Mouse (Mus musculus) c-Kit-positive CD71-positive TER-119-positive erythroid progenitor cells, embryonic 14.5 days (primary cell): ENCODE measurements at regions not wholly inside any gene's neighbourhood (a gene's known extent, or its start where the extent isn't known, plus 50 kb on each side); places are given as distances from the start of the nearest gene placed in this dataset.

Experiments used
- DNase-seq: peaks from one replicate; pipeline ENCODE4 v3.0.0-alpha.2; 2013; ENCODE audit warnings: low spot score

DNA sequence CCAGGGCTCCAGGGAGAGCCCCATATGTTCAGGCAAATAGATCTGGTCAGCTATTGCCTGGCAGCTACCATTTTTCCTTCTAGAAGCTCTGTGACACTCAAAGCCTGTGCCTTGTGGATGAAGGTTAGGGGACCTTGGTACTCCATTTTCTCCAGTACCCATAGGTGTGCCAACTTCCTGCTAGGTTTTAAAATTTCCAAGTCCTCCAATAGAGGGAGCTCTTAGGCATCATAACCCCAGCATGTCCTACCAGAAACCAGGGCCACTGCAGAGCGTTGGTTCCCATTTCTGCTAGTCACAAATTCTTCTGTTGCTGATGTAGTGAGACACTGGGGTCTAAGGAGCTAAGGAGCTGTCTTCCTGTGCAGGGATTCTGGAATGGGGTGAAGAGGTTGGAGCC lies 165.3 kb upstream of the Glra1 start:
- no peak for DNase-seq

DNA sequence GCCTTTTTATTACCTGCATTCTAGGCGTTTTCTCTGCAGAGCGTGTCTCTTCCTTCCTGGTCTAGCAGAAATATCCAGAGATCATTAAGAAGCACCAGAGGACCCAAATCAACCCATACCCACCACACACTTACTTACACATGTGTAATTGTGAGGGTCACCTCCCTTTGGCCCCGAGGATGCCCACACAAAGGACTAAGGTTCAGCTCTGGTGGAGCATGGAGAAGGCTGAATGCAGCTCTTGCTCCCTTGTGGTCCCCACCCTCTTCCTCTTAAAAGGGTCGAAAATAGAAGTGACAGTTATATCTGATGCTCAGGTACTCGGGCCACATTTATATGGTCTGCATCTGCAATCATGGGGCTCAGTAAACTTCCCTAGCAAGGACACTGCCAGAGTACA lies 164.5 kb upstream of the Glra1 start:
- DNase-seq, result no peak

DNA sequence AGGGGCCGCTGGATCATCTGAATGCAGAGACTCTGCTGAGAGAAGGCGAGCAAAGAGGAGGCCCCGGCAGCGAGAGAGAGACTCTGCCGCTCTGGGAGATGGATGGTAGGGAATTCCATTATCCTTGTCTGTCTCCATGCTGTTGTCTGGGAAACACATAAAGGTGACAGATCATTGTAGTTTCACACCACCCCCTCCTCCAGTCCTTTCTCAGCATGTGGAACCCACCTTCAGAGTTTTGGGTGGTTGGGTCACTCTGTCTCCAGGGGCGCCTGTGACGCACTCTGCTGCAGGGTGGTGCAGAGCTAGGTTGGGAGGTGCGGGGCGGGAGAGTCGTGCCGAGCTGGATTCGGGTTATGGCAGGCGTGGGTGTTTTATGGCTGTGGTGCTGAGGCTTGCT lies 164.1 kb upstream of the Glra1 start:
- no peak for DNase-seq

DNA sequence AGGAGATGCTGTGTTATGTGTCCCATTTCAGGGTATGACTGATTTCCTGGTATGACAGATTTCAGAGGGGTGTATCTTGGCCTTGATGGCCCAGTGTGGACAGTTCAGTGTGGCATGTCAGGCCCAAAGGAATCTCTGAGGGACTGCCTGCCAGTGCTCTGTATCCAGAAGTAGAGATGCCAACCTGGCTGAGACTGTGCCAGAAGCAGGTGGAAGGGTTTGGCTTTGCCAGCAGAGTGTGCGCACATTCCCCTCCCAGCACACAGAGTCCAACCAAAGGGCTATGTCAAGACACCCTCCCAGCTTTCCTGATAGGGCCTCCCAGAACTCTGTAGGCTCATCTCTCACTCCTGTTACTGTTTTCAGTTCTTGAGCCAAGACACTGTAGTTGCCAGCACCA lies 156.8 kb upstream of the Glra1 start:
- DNase-seq, result no peak
